Mouse (Mus musculus) E14TG2a.4 (cell line): Measurements from ENCODE around the gene Ear6.

Experiments used
- CTCF ChIP-seq: conservative IDR thresholded peaks from 2 replicates; pipeline ENCODE4 v1.5.1; 2014; ENCODE audit warnings: low read length
- NANOG ChIP-seq: IDR thresholded peaks from 2 replicates; pipeline ENCODE4 v1.6.1; 2014; ENCODE audit warnings: borderline replicate concordance, low read length, mixed read lengths
- POU5F1 ChIP-seq: IDR thresholded peaks from 2 replicates; pipeline ENCODE4 v1.6.1; 2014; ENCODE audit warnings: low read length, borderline replicate concordance

DNA sequence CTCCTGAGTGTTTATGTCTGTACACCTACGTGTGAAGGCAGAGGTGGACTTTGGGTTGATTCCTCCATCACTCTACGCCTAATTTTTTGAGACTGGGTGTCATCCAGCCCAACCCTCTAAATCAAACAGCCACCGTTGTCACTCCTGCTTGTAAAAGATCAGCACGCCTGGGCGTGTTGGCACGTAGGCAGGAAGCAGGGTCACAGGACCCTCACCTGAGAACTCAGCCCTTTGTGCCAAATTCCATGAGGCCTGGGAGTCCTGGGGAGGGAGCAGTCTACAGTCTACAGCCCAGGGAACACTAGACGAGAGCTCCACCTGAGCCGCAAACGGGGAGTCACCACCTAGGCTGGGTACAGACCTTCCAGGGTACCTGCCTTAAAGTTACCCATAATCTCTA lies 50.3 kb downstream of the Ear6 start:
- no peak for TF ChIP-seq CTCF
- no peak for TF ChIP-seq POU5F1
- no peak for TF ChIP-seq NANOG
